Mouse (Mus musculus) right cerebral cortex, postnatal 10 days (tissue): Measurements from ENCODE around the gene Vmn1r127.
"Not testable (repeated sequence)": the region's sequence is repeated elsewhere in the genome, so short reads cannot be mapped to it uniquely, and the experiment has no call there.

ENCODE experiments used
- DNase-seq, 2 experiments: peaks; one replicate each; pipeline ENCODE4 v3.0.0; 2021; ENCODE audit warnings: low spot score in 2 of 2

The Vmn1r127 gene

DNA sequence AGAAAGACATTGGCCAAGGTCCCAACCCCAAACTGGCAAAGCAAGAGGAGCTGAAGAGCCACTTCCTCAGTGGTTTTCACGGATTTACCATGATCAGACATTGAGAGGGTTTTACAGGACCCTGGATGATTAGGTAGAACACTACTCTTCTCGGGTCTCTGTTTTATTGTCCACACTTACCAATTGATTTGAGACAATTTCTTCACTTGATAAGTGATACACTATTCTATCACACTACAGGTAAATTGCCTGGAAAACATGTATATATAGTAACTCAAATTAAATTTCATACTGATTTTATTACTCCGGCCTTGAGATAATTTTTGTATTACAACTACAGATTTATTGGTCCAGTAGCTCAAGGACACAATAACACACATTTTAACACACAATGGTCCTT lies at the start of gene Vmn1r127:
Gene Vmn1r127, minus strand, starts transcription at position 101 of the 400 bp plus-strand sequence.
- DNase-seq, result not testable (repeated sequence)

DNA sequence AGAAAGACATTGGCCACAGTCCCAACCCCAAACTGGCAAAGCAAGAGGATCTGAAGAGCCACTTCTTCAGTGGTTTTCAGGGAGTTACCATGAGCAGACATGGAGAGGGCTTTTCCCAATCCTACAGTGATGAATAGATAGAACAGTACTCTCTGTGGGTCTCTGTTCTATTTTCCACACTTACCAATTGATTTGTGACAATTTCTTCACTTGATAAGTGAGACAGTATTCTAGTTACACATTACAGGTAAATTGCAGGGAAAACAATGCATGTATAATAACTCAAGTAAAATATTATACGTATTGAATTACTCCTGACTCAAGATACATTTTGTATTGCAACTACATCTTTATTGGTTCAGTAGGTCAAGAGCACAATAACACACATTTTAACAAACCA lies 41.5 kb upstream of the Vmn1r127 start, which contains the start of gene Vmn1r129:
Gene Vmn1r129, minus strand, starts transcription at position 101 of the 400 bp plus-strand sequence.
- DNase-seq, result not testable (repeated sequence)

- DNase-seq, result not testable (repeated sequence)
Measured at GRCm38 (mm10) chr7:21349073-21349472, 29.4 kb upstream of the Vmn1r127 start, which contains the start of gene Vmn1r128. Vmn1r128 (plus strand) TSS chr7:21349373.

- not testable (repeated sequence) for DNase-seq
Measured at GRCm38 (mm10) chr7:21301367-21301766, 18.3 kb downstream of the Vmn1r127 start, which contains the start of gene Vmn1r126. Vmn1r126 (minus strand) TSS chr7:21301467.

DNA sequence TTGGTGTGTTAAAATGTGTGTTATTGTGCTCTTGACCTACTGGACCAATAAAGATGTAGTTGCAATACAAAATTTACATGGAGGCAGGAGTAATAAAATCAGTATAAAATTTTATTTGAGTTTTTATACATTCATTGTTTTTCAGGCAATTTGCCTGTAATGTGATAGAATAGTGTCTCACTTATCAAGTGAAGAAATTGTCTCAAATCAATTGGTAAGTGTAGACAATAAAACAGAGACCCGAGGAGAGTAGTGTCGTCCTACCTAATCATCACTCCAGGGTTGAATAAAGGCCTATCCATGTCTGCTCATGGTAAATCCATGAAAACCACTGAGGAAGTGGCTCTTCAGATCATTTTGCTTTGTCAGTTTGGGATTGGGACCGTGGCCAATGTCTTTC lies 47.8 kb downstream of the Vmn1r127 start, which contains the start of gene Vmn1r125:
Gene Vmn1r125, plus strand, starts transcription at position 301 of the 400 bp plus-strand sequence.
- not testable (repeated sequence) for DNase-seq
